Mouse (Mus musculus): ENCODE measurements at regions not wholly inside any gene's neighbourhood (a gene's known extent, or its start where the extent isn't known, plus 50 kb on each side); places are given as distances from the start of the nearest gene placed in this dataset.
A peak's percentile ranks its signal among the peaks of the same experiment; 100 is the strongest.

DNA sequence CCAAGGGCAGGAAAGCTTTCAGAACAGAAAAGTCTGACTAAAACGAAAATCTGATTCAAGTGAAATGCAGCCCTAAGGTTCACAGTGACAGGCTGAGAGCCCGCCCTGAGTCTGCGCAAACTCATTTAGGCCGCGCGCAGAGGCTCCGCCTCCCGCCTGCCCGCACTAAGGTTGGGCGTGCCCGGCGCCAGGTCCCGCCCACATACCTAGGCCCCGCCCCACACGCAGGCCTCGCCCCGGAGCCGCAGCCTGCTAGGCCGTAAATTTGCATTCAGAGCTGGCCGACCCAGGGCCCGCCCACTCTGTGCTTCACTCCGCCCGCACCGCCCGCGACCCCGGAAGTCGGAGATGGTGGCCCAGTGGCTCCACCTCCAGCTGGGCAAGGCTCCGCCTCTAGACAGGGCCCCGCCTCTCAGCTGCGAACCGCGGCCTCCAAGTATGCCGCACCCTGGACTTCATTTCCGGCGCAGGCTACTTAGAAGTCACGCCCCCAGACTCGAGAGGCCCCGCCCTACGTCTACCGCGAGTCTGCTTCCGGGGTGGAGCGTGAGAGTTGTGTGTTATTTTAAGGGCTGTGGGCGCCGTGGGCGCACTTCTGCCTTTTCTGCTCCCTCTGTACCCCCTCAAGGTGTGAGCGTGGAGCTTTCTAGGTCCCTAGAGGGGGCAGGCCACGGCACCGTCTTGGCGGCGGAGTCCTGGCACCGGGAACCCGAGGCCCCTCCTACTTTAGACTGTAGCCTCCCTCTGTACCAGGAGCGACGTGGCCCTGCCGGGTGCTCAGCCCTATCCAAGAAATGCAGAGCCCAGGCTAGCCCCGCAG, 52.3 kb upstream of the Wnt7b start:
- peak; percentile 95 to 97 for DNase-seq

DNA sequence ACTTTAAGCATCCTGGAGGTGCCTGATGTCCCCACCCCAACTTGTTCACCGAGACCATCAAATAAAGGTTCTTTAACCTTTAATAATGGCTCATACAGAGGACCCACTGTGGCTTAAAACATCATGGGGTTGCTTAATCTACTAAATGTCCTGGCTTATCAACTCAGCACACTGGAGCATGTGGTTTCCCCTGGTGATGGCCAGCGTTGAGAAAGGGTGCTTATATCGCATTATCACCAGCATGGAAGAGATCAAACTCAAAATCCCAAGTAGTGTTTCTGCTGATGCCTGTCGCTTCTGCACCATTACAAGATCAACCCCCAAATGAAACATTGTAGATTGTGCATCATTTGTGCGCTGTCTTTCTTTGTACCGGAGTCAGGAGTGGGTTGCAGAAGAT, 53.2 kb upstream of the Wnt7b start:
- no peak for DNase-seq

DNA sequence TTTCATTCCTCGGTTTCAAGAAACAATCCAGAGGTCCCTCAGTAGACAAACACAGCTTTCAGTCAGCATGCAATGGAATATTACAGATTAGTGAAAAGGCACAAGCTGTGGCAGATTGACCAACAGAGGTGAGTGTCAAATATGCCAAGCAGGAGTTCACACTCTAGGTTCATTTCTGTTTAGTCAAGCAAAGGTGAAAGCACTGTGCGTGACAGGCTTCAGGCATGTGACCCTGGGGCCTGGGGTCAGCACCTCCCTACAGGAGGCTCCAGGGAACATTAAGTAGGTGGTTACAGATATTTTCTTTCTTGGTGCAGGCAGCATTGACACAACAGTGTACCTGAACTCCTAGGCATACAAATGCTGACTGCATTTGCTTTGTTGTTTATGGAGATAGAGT, 57.3 kb upstream of the Wnt7b start:
- DNase-seq, result no peak

DNA sequence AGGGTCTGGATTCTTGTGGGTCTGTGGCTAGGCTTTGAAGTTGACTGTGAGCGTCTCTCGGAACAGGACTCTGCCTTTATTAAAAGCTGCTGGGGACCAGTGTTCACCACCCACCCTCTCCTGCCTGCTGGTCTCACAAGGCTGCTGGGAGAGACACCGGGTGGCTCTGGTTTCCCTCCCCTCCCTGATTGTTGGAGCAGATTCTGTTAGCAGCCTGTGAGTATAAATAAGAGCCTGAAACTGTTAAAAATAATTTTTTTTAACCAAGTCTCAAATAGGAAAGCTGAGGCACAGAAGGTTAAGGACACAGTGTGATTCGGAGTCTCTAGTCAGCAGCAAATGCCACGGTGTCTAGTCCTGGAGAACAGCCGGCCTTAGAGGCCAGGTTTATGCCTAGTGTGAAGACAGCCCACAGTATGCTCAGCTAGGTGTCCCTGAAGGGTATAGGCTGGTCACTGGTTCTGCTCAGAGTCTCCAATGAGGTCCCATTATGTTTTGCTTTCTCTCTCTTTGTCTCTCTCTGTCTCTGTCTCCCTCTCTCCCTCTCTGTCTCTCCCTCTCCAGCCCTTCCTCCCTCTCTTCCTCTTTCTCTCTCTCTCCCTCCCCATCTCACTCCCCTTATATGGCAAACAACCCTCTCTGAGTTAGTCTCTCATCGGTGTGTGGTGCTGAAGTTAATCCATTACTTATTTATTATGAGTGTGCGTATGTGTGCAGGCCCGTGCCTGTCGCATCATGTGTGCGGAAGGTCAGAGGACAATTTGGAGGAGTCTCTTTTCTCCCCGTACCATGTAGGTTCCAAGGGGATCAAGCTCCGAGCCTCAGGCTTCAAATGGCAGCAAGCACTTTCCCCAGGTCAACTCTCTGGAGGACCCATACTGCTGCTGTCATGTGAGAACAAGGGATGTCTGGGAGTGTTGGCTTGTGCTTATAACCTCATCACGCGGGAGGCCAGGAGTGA, 59.1 kb upstream of the Wnt7b start:
- DNase-seq, result no peak

DNA sequence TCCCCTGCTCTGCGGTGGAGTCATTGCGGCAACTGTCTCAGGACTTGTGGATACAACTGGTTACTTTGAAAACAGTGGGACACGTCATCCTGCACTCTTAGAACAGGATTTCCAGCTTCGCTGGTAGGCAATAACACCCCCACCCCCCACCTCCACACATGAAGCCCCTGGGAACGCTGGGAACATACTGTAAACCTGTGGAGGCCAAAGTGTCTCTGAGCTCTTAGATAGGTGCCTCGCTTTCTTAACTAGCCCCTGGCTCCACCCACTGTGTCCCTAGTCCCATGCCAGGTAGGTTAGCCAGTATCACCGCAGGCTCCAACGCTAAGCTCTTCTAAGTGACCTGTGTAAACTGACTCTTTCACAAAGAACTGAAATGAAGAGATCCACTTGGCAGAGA, 63.1 kb upstream of the Wnt7b start:
- DNase-seq, result no peak

DNA sequence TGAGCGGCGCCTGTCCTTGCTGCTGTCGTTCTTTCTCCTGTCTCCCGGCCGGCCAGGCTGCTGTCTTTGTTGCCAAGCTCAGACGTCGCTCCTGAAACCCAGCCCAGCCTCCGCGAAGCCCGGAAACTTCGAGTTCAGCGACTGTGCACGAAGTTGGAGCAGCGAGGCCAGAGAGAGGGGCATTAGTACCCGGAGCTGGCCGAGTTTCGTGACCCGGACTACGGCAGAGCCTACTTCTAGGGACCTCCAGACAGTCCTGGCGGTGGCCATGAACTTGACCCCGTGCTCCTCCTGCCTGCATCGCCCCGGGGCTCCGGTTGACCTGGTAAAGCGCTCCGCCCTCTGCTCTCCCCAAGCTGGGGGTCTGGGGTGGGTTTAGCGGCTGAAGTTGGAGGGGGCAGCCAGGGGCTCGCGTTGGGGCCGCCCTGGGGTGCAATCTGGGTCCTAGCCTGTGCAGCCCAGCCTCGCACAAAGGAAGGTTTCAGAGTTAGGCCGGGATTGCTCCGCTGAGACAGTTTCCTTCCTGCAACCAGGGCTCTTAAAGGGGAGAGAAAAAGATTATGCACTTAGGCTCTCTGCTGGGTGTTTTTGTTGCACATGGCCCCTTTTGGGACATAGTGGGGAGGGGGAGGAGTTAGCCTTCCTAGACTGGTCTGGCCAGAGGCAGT, 63.8 kb upstream of the Wnt7b start:
- peak; percentile 46 to 50 for DNase-seq

DNA sequence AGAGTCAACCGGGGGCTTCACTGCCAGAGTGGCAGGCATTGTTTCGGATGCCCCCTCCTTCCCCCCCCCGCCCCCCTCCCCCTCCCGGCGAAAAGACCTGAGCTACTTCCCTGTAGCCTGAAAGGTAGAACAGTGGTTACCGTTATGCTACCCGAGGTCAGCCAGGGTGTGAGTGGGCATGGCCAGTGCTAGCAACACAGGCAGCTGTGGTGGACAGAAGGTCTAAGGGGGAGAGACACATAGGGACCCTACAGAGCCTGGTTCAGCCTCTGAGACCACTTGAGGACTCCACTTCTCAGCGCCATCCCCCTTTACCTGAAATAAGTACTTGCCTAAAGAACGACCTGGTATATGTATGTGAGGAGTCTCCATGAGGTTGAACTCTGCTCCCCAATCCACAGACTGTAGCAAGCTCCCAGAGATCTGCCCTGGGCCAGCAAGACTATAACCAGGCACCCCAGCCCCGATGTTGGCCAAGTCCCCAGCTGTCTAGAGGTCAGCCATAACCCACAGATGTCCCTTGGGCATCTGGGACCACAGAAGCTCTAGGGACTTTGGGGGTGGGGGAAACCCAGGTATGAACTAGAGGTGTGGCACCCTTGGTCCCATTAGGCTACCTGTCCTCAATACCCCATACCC, 64.5 kb upstream of the Wnt7b start:
- no peak for DNase-seq

DNA sequence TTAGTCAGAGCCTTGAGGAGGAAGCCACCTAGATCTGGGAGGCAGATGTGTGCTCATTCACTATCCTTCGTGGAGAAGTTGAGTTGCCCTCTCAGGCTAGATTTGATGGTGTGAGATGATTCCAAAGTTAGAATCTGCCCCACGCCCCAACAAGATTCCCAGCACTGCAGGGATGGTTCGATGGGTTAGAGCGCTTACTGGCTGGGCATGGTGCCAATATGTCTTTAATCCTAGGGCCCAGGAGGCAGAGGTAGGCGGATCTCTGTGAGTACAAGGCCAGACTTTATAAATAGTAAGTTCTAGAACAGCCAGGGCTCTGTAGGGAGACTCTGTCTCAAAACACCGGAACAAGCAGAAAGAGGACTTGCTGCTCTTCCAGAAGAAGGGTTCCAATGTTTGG, 65.3 kb upstream of the Wnt7b start:
- no peak for DNase-seq

DNA sequence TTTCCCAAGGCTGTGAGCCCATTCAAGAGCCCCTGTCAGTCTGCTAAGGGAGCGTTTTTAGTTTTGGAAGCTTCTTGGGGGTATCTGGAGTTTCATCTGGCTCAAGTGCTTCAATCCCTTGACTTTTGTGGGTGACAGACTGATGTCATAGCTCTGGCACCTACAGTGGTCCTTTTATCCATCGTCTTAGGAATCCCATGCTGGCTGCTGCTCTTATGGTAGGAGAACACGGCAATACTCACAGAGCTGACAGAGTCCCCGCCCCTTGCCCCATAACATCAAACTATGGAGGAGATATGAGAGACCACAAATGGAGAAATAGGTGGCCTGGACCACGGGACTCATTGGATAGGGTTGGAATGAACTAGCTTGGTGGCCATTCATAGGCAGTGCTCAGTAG, 68.0 kb upstream of the Wnt7b start:
- DNase-seq, result no peak

DNA sequence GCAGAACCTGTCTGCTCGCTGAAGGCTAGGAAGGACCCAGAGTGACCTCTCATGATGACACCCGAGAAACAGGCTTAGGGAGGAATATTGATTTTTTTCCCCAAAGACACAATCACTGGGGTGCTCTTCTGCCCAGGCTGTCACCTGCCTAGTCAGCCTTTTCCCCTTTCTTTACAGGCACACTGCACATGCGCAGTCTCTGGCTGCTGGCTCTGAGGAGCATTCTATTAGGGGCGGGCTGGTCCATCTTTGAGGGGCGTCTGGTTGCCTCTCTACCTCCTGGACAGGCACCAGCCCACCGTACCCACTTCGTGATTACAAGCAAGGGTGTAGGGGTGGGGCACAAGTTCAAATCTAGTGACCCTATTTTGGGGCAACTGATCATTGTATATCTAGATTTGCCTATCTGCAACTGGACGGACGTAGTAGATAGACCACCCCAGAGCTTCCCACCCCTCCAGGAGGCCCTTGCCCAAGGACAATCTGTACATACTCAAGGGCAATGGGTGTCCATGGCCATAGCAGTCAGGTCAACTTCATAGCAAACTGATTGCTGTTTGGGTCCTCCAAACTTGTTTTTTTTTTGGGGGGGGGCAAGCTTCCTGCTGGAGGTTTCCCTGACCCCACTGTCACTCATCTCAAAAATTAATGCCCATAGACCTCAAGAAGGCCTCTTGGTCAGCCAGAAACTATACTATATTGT, 69.6 kb upstream of the Wnt7b start:
- DNase-seq, result no peak

DNA sequence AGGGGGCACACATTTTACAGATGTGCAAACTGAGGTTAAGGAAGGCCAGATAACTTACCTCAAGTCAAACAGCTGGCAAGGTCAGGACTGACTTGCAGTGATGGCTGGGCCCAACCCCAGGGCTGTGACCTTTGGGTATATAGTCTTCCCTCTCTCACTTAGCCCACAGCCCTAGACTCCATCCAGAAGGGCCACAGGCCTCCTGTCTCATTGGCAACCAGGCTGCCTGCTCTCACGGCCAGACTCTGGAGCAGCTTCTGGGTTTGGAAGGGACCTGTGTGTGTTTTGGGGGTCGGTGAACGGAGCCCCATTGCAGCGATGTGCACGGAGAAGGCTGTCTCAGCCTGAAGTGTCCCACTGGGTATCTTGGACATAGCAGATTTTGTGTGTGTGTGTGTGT, 70.2 kb upstream of the Wnt7b start:
- DNase-seq, result no peak

DNA sequence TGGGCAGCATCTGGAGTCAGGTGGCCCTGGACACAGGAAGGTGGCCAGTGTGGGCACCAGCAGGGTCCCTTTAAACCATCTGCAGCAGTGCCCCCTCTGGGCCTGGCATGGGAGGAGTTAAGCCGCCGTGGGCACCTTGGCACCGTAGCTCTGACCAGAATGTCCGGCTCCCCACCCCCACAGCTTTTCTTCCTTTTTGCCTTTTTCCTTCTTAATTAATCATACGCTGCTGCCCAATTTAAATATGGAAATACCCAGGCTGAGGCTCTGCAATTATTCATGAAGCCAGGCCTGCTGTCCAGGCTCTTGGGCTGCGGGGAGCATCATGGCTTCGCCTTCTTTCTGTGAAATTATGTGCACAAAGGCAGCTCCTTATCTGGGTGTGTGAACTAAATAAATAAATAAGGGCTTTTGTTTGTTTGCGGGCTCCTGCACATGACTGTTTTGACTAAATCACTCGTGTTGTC, 70.6 kb upstream of the Wnt7b start:
- DNase-seq, result peak; percentile 68 to 69

DNA sequence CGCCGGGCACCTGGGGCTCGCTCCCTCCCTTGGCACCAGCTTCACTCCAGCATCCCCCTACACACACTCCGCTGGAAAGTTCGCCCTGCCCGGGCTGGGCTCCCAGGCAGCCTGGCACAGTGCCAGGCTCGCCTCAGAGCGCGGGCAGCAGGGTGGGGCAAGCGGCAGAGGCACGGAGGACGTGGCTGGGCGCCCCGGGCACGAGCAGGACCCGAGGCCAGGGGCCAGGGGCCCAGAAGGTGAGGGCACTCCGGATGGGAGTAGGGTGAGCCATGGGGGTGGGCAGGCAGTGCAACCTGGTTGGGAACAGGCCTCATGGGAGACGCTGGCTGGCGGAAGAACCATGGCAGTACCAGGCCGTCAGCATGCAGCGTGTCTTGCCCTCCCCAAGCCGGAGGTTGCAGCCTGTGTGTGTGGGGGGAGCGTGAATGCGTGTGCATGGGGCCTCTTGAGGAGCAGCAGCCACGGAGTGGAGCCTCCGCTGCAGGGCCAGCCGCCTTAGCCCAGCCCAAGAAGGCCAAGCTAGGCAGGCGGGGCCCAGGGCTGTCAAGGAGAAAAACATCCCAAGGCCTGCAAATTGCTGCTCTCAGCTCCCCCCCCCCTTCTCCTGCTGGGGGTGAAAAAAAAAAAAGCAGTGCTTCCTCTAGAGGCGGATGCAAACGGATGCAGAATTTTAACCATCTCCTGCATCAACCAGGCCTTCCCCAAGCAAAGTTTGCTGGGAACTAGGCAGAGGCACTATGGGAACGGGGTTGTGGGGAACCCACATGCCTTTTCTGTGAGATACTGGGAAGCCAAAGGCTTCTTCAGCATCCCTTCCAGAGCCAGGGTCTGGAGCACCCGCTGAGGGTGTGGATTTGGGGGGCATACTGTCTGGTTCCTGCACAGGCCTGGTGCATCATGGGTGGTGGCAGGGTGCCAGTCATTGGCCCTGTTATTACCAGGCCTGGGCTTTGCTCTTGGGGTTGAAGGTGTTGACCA, 71.4 kb upstream of the Wnt7b start:
- peak; percentile 91 to 92 for DNase-seq

DNA sequence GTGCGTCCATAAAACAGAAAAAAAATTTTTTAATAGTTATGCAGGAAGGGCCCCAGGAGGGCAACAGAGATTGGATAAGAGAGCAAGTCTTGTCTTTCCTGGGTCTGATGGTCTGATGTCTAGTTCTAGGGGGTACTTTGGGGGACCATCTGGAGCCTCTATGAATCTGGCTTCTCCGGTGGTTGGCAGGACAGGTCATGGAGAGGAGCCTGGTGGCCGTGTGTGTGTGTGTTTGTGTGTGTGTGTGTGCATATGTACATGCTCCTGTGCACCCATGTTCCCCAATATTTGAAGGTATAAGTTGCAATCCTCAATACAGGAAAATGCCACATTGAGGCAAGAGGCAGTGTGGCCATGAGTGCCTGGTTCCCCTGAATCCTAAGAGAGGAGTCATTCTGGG, 72.5 kb upstream of the Wnt7b start:
- peak in 1 of 2 experiments; percentile 36 for DNase-seq

DNA sequence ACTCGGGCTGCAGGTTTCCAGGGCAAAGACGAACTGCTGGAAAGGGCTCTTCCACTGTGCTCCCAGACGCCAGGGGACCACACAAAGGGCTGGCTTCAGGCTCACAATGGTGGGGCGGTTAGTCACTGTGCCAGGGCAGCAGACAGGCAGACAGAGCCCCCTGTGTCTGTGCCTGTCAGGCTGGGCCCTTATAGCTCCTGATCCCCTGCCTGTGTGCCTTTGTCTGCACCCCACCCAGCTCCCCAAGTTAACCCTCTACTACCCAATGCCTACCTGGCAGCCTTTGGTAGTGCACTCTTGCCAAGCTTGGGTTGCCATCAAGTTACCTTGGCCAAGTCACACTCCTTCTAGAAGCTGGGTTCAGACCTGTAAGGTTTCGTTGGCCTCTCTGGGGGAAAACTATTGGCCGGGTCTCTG, 73.5 kb upstream of the Wnt7b start:
- DNase-seq, result peak; percentile 43 to 44

DNA sequence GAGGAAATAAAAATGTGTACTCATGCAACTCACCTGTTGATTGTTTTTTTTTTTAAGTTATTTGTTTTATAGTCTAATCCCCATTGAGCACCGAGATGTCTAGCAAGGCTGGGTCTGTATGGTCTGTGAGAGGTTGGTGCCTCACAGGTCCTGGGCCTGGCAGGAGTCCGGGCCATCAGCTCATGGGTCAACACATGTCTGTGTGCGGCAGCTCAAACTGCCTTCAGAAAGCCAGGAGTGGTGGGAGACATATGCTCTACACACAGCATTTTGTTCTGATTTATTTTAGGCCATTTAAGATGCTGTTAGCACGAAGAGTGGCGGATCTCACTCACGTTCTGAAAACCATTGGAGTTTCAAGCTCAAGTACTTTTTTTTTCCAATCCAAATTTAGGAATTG, 74.6 kb upstream of the Wnt7b start:
- DNase-seq, result peak; percentile 48 to 57

DNA sequence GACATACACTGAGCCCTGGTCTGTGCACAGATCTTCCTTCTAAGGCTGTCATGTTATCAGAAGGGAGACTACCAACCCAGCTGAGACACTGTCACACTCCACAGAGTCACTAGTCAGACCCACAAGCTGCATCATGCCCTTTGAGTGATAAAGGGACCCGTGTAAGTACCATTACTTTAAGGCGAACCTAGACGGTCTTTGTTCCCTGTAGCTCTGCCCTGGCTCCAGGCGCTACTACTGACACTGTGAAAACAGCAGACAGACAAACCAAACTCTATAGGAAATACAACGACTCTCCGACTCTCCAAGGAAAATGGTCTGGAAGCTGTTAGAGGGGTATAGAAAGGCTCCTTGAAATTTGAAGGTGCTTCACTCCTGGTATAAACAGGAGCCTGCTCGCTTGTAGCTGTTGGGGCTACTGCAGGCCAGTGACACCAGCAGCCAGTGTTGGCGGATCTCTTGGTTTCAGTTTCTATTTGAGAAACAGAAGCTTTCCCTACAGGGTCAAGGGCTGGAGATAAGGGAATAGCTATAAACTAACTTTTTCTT, 75.2 kb upstream of the Wnt7b start:
- peak; percentile 36 to 65 for DNase-seq

DNA sequence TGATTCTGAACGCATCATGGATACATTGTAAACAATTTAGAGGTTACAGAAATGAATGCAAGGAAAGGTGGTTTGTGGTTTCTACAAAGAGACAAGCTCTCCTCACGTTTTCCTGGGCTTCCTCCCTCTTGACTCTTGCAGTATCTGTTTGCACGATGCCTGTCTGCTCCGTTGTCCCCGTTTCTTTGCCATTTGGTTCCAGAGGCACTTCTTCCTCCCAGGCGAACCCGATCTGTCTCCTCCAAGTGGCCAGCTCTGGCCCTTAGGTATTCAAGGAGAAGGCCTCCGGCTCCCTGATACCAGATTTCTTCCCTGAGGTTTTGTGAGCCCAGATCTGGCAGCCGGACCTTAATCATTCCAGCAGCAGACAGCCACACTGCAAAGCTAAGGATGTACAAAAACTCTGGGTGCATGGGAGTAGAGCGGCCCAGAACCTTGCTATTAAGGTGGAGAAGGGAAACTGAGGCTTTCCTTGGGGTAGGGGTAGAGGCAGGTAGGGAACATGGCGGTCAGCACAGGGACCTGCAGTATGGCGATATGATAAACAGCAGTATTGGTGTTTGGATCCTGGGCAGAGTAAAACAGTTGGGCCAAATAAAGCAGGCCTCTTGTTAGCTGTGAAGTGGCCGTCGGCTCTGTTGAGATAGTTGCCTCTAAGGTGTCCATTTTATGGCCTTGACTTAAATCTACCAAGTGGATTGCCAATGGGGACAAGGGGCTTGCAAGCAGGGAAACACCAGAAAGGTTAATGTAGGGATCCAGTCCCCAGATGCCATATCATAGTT, 76.0 kb upstream of the Wnt7b start:
- peak; percentile 34 to 69 for DNase-seq
